Mouse (Mus musculus) intestine, embryonic 14.5 days (tissue): ENCODE data around the gene Vps37b. TPM values are rescaled to one million over a fixed set of nuclear protein-coding genes. Genes with fewer than 3 reads are reported as not detected.

Source experiments
- ATAC-seq: fragments of 200-750 bp; cut with Nextera tagmentation; replicated peaks from 2 replicates; pipeline ENCODE4 v1.8.0; 2017; ENCODE audit warnings: low read depth, moderate number of reproducible peaks, moderate TSS enrichment, moderate library complexity; ENCODE audit not compliant: low FRiP score, low TSS enrichment
- DNase-seq: peaks from one replicate; pipeline ENCODE4 v3.0.0-alpha.2; 2018; ENCODE audit warnings: low spot score
- H3K27ac ChIP-seq: fragments of 300-500 bp; sonication (generic); 2 replicates; pipeline ENCODE4 v1.5.1; 2014; ENCODE audit warnings: low read depth, mild to moderate bottlenecking, control low read depth
- H3K27me3 ChIP-seq: fragments of 300-500 bp; sonication (generic); replicated peaks from 2 replicates; pipeline ENCODE4 v1.6.1; 2014; ENCODE audit warnings: low read length, control low read depth; ENCODE audit not compliant: control insufficient read depth, insufficient read depth
- H3K36me3 ChIP-seq: fragments of 300-500 bp; sonication (generic); 2 replicates; pipeline ENCODE4 v1.6.1; 2014; ENCODE audit warnings: low read length, control low read depth; ENCODE audit not compliant: control insufficient read depth, insufficient read depth
- H3K4me1 ChIP-seq: fragments of 300-500 bp; sonication (generic); replicated peaks from 2 replicates; pipeline ENCODE4 v1.6.1; 2014; ENCODE audit warnings: low read length, control low read depth, mixed read lengths; ENCODE audit not compliant: control insufficient read depth, insufficient read depth
- H3K4me2 ChIP-seq: fragments of 300-500 bp; sonication (generic); 2 replicates; pipeline ENCODE4 v1.6.1; 2014; ENCODE audit warnings: low read length
- H3K4me3 ChIP-seq: fragments of 300-500 bp; sonication (generic); 2 replicates; pipeline ENCODE4 v1.5.1; 2014; ENCODE audit warnings: low read depth, low read length, control low read depth, mixed read lengths
- H3K9ac ChIP-seq: fragments of 300-500 bp; sonication (generic); 2 replicates; pipeline ENCODE4 v1.6.1; 2014; ENCODE audit warnings: mild to moderate bottlenecking, low read length
- H3K9me3 ChIP-seq: fragments of 300-500 bp; sonication (generic); 2 replicates; pipeline ENCODE4 v1.6.1; 2016; ENCODE audit warnings: low read length, control low read depth; ENCODE audit not compliant: control insufficient read depth
- WGBS: fragments of 180-500 bp; shearing (Covaris S2); extraction: QIAGEN DNeasy Blood & Tissue Kit; methylation state at CpG from one replicate; pipeline ENCODE4 v1.1.7; 2014; 5-methylcytosine and 5-hydroxymethylcytosine counted together
- microRNA-seq: library from miRNA; unstranded; fragments of <30 nt; microRNA quantifications from one replicate; pipeline ENCODE4, GENCODE M21; 2016
- polyA plus RNA-seq: library from polyadenylated mRNA; unstranded; fragments of >200 nt; fragmentation: Nextera tagmentation; extraction: Ambion mirVana; gene quantifications from 2 replicates; pipeline ENCODE4 v1.2.1, GENCODE M21; 2014

Gene Vps37b
- polyA plus RNA-seq, 1 experiment from 2014 or later: 27.7 TPM

DNA sequence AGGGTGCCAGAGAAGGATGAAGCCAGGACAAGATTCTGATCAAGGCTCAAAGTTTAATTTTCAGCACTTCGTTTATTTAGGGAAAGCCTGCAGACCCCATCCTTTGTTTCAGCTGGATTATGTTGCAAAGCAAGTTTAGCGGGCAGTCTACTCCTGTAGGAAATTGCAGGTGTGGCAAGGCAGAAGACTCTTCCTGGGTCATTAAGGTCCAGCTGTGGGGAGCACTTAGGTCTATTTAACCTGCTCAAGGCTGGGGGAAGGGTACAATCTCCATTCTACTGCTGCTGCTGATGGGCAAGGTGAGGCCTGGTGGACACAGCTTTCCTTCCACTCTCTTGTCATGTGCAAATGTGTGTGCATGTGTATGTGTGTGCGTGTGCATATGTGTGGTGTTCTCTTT, 73.1 kb downstream of the Vps37b start:
- ATAC-seq (no peak), DNase-seq (no peak)
- no peaks in the 10 kb centered on the region for H3K36me3 ChIP-seq
- H3K27ac ChIP-seq: no peak overlapping the region
- H3K4me2 ChIP-seq: no peak overlapping the region
- no peaks in the 10 kb centered on the region for H3K4me1 ChIP-seq
- no peaks in the 10 kb centered on the region for H3K9me3 ChIP-seq
- H3K4me3 ChIP-seq: no peak overlapping the region
- no peaks in the 10 kb centered on the region for H3K27me3 ChIP-seq
- 57% methylated on average over 3 of the region's 3 CpGs for WGBS
- no peak overlapping the region for H3K9ac ChIP-seq

GRCm38 (mm10) chr5:123957213-123957612, 74.9 kb downstream of the Vps37b start:
- ATAC-seq: no peak
- H3K4me3 ChIP-seq: no peak overlapping the region
- WGBS: 93% methylated on average over 8 of the region's 8 CpGs

More at GRCm38 (mm10) chr5:123957213-123957612, 74.9 kb downstream of the Vps37b start:
- Histone ChIP-seq H3K4me1 (no peaks in the 10 kb centered on the region), H3K9ac (no peak overlapping the region), H3K9me3 (no peaks in the 10 kb centered on the region), H3K27me3 (no peaks in the 10 kb centered on the region), H3K4me2 (no peak overlapping the region), H3K36me3 (no peaks in the 10 kb centered on the region), H3K27ac (no peak overlapping the region)
- DNase-seq: no peak

Small RNAs within 50 kb of the gene (microRNA-seq; reads per million reads assigned to microRNA genes)
- 0.59 reads per million for gene Mir7032

Other genes with a start within 250 kb of the Vps37b start
- 0.15 TPM in 1 of 2 replicates, not detected in the other for gene Hcar2, start 166.8 kb downstream of the Vps37b start, polyA plus RNA-seq
- gene Hcar1, start 152.2 kb downstream of the Vps37b start, polyA plus RNA-seq: 1.9 and 2.0 TPM in 2 replicates
- gene Denr, start 125.1 kb downstream of the Vps37b start, polyA plus RNA-seq: 118 and 129 TPM in 2 replicates
- gene Gm43518, start 104.9 kb downstream of the Vps37b start, polyA plus RNA-seq: 1.4 and 2.3 TPM in 2 replicates
- gene Ccdc62, start 101.6 kb downstream of the Vps37b start, polyA plus RNA-seq: 5.5 and 9.1 TPM in 2 replicates
- 14.7 and 17.5 TPM in 2 replicates for gene Hip1r, start 58.6 kb downstream of the Vps37b start, polyA plus RNA-seq
- gene Abcb9, start 63.5 kb upstream of the Vps37b start, polyA plus RNA-seq: 1.5 and 1.8 TPM in 2 replicates
- 17.1 and 18.0 TPM in 2 replicates for gene Ogfod2, start 80.0 kb upstream of the Vps37b start, polyA plus RNA-seq
- gene Arl6ip4, start 83.8 kb upstream of the Vps37b start, polyA plus RNA-seq: 93.8 and 99.9 TPM in 2 replicates
- 6.2 and 6.7 TPM in 2 replicates for gene Pitpnm2, start 217.5 kb upstream of the Vps37b start, polyA plus RNA-seq